Mouse (Mus musculus) limb, embryonic 10.5 days (tissue): Measurements from ENCODE around the gene A130010J15Rik. TPM values are rescaled to one million over a fixed set of nuclear protein-coding genes. Genes with fewer than 3 reads are reported as not detected.

Experiments used
- DNase-seq: peaks from one replicate; pipeline ENCODE4 v3.0.0-alpha.2; 2017; ENCODE audit warnings: low spot score
- H3K27ac ChIP-seq: fragments of 300-500 bp; sonication (generic); 2 replicates; pipeline ENCODE4 v1.5.1; 2016; ENCODE audit warnings: mild to moderate bottlenecking
- H3K27me3 ChIP-seq: fragments of 300-500 bp; sonication (generic); 2 replicates; pipeline ENCODE4 v1.6.1; 2016; ENCODE audit warnings: low read depth, mild to moderate bottlenecking; ENCODE audit not compliant: poor library complexity, severe bottlenecking
- H3K36me3 ChIP-seq: fragments of 300-500 bp; sonication (generic); 2 replicates; pipeline ENCODE4 v1.6.1; 2016; ENCODE audit warnings: mild to moderate bottlenecking, moderate library complexity
- H3K4me1 ChIP-seq: fragments of 300-500 bp; sonication (generic); 2 replicates; pipeline ENCODE4 v1.6.1; 2016
- H3K4me3 ChIP-seq: fragments of 300-500 bp; sonication (generic); 2 replicates; pipeline ENCODE4 v1.5.1; 2016; ENCODE audit warnings: mild to moderate bottlenecking, moderate library complexity
- H3K9me3 ChIP-seq: fragments of 300-500 bp; sonication (generic); replicated peaks from 2 replicates; pipeline ENCODE4 v1.6.1; 2016; ENCODE audit warnings: mild to moderate bottlenecking
- WGBS: fragments of 180-500 bp; shearing (Covaris S2); methylation state at CpG from one replicate; pipeline ENCODE4 v1.1.7; 2016; 5-methylcytosine and 5-hydroxymethylcytosine counted together
- polyA plus RNA-seq: library from polyadenylated mRNA; unstranded; fragments of >200 nt; fragmentation: Nextera tagmentation; extraction: Ambion mirVana; gene quantifications from 2 replicates; pipeline ENCODE4 v1.2.1, GENCODE M21; 2016

A130010J15Rik gene
- polyA plus RNA-seq, 1 experiment from 2014 or later = 18.4 TPM

DNA sequence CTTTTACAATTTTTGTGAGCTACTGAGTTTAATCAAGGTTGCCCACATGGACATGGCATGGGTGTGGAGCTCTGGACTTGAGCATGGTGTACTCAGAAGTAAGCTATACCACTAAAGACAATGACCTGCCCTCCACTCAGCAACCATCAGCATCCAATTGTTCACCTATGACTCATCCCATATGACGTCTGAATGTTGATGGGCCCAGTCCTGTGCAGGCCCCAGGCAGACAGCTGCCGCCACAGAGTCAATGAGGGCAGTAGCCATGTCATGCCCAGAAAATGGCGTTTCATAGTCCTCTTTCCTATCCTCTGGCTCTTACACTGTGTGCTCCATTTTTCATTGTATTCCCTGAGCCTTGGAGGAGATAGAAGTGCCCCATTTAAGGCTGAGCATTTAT, 48.2 kb downstream of the A130010J15Rik start:
- Histone ChIP-seq H3K4me3 (no peak overlapping the region), H3K9me3 (no peaks in the 10 kb centered on the region), H3K27me3 (no peaks in the 10 kb centered on the region), H3K27ac (no peak overlapping the region), H3K36me3 (no peaks in the 10 kb centered on the region), H3K4me1 (no peaks in the 10 kb centered on the region)
- no peak for DNase-seq
- WGBS = 75% methylated on average over 3 of the region's 3 CpGs

DNA sequence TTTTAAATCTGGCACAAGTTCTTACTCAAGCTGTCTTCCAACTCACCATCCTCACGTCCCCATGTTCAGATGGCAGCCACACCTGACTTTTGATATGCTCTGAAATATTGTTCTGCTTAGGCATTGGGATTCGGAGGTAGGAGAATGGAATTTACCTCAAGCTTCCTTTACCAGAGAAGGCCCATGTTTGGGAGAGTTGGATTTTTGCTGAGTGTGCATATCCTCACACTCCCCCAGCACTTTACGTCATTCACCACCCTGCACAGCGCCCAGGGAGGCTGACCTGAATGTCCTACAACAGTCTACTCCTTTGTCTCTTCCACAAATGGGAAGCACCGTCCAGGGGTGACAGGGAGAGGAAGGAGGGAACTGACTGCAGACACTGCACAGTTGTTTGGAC, 52.6 kb downstream of the A130010J15Rik start:
- Histone ChIP-seq H3K4me3 (no peak overlapping the region), H3K4me1 (peaks cover 4% of the 10 kb centered on the region), H3K9me3 (no peaks in the 10 kb centered on the region), H3K36me3 (no peaks in the 10 kb centered on the region), H3K27ac (no peak overlapping the region), H3K27me3 (no peaks in the 10 kb centered on the region)
- 82% methylated on average over 5 of the region's 5 CpGs for whole genome bisulfite sequencing
- DNase-seq = no peak

DNA sequence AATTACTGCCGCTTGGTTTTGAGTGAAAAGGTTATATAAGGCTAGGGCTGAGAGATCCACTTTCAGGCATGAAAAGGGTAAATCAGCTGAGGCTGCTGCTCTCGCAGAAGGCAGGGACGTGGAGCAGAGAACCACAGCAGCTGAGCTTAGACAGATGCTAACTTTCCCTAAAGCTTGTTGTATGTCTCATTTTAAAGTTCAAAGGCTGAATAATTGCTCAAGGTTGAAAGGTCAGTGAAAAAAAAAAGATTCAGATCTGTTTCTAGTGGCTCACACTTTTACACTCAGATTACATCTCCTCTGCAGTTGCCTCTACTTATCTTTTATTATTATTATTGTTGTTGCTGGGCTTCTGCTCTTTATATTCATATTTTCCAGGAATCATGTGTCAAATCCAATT, 57.7 kb downstream of the A130010J15Rik start:
- 17% methylated on average over 3 of the region's 3 CpGs for WGBS
- Histone ChIP-seq H3K27me3 (no peaks in the 10 kb centered on the region), H3K27ac (no peak overlapping the region), H3K9me3 (no peaks in the 10 kb centered on the region), H3K36me3 (no peaks in the 10 kb centered on the region), H3K4me3 (no peak overlapping the region), H3K4me1 (peaks cover 35% of the 10 kb centered on the region)
- DNase-seq = no peak

DNA sequence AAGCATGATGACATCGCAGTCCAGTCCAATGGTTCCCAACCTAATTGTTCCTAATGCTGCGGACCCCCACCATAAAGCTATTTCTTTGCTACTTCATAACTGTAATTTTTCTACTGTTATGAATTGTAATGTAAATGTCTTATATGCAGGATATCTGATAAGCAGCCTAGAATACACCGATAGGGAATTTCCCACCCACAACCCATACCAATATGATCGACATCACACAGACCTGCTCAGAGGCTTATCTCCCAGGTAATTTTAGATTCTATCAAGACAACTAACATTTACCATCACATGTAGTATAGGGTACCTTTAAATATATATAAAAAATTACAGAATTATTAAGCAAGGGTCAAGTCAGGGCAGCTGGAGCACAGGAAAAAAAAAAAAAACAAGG, 58.3 kb downstream of the A130010J15Rik start:
- Histone ChIP-seq H3K9me3 (no peaks in the 10 kb centered on the region), H3K4me1 (peaks cover 35% of the 10 kb centered on the region), H3K4me3 (no peak overlapping the region), H3K27me3 (no peaks in the 10 kb centered on the region), H3K36me3 (no peaks in the 10 kb centered on the region), H3K27ac (no peak overlapping the region)
- WGBS = 85% methylated on average over 4 of the region's 4 CpGs
- no peak for DNase-seq

DNA sequence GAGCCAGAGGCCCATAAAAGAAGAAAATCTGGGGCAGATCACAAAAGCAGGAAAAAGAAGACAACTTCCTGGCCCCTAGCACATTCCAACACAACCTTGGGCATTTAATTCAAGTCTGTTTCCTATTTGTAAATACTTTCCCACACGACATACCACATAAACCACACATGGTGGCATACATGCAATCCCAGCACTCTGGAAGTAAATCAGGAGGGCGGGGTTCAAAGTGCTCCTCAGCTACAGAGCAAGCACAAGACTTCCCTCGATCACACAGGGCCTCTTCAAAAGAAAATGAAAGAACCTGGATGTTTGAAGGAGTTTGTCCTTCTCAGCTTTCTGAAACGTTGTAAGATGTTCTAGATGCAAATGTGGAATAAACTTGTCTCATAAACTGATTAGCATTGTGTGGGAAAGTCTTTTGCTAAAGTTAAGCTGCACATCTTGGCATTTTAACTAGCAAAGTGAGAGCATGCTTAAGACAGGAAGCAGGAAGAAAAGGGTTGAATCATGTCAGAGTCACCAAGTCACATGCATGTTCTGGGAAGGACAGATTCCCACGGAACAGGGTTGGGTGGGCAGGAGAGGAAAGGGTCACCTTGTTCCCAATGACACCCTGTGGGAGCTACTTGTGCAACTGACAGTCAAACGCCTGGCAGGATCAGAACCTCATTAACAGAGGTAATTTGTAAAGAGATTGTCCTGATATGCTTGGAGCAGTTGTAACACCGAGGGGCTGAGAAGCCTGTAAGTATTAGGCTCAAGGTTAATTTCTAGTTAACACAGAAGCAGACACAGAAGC, 59.1 kb downstream of the A130010J15Rik start:
- H3K36me3 ChIP-seq = no peaks in the 10 kb centered on the region
- H3K4me3 ChIP-seq = no peak overlapping the region
- WGBS = 31% methylated on average over 7 of the region's 7 CpGs
- no peaks in the 10 kb centered on the region for H3K9me3 ChIP-seq
- peaks cover 35% of the 10 kb centered on the region for H3K4me1 ChIP-seq
- DNase-seq = no peak
- peak overlapping the region; percentile 42 for H3K27ac ChIP-seq
- no peaks in the 10 kb centered on the region for H3K27me3 ChIP-seq

Other genes with a start within 250 kb of the A130010J15Rik start
- 3.3 and 4.1 TPM in 2 replicates for gene Syt14, start 132.3 kb upstream of the A130010J15Rik start, polyA plus RNA-seq
- 10.1 and 11.5 TPM in 2 replicates for gene Diexf, start 37.8 kb upstream of the A130010J15Rik start, polyA plus RNA-seq
- 8.0 and 8.9 TPM in 2 replicates for gene Irf6, start 14.9 kb upstream of the A130010J15Rik start, polyA plus RNA-seq
- gene Traf3ip3, start 33.7 kb downstream of the A130010J15Rik start, polyA plus RNA-seq = 1.0 and 1.5 TPM in 2 replicates
- 0.40 and 0.81 TPM in 2 replicates for gene Lamb3, start 39.7 kb downstream of the A130010J15Rik start, polyA plus RNA-seq
- gene Hsd11b1, start 96.0 kb downstream of the A130010J15Rik start, polyA plus RNA-seq = not detected in 2 replicates
- gene G0s2, start 105.2 kb downstream of the A130010J15Rik start, polyA plus RNA-seq = 4.6 and 6.3 TPM in 2 replicates
- 8.2 and 13.2 TPM in 2 replicates for gene Camk1g, start 202.3 kb downstream of the A130010J15Rik start, polyA plus RNA-seq